Mouse (Mus musculus) stomach, adult 2 months (tissue): ENCODE measurements around the gene Cacng8. TPM values are rescaled to one million over a fixed set of nuclear protein-coding genes. Genes with fewer than 3 reads are reported as not detected.

Source experiments
- polyA plus RNA-seq: library from polyadenylated mRNA; depleted of rRNA; stranded (reverse); fragments of >200 nt; gene quantifications from 2 replicates; pipeline ENCODE4 v1.2.3, GENCODE M21; 2012; rRNA removed

Cacng8 gene
- 0.11 and 0.17 TPM in 2 replicates for polyA plus RNA-seq

GRCm38 (mm10) chr7:3390413-3391080 is at the start of gene Cacng8:
Gene Cacng8 (plus strand): TSS chr7:3390683.

GRCm38 (mm10) chr7:3423895-3424294 is 33.4 kb downstream of the Cacng8 start, which contains the start of gene Cacng6:
Gene Cacng6 (plus strand): TSS chr7:3424195.

Other genes starting within 250 kb of the Cacng8 start
- gene AU018091, start 221.5 kb upstream of the Cacng8 start, polyA plus RNA-seq = 0.02 TPM in 1 of 2 replicates, not detected in the other
- gene Nlrp12, start 140.9 kb upstream of the Cacng8 start, polyA plus RNA-seq = 0.02 TPM in 2 replicates
- gene Myadm, start 101.6 kb upstream of the Cacng8 start, polyA plus RNA-seq = 171 and 218 TPM in 2 replicates
- 1.0 and 1.2 TPM in 2 replicates for gene Prkcg, start 101.5 kb upstream of the Cacng8 start, polyA plus RNA-seq
- 7.7 and 10.2 TPM in 2 replicates for gene Cacng7, start 57.7 kb upstream of the Cacng8 start, polyA plus RNA-seq
- 0.18 and 0.81 TPM in 2 replicates for gene Cacng6, start 33.5 kb downstream of the Cacng8 start, polyA plus RNA-seq
- gene Tarm1, start 111.9 kb downstream of the Cacng8 start, polyA plus RNA-seq = 0.16 TPM in 1 of 2 replicates, not detected in the other
- 0.09 and 0.32 TPM in 2 replicates for gene Oscar, start 225.5 kb downstream of the Cacng8 start, polyA plus RNA-seq
- gene Ndufa3, start 226.7 kb downstream of the Cacng8 start, polyA plus RNA-seq = 219 and 251 TPM in 2 replicates
- 2.4 and 2.6 TPM in 2 replicates for gene Tfpt, start 239.2 kb downstream of the Cacng8 start, polyA plus RNA-seq
- gene Prpf31, start 239.3 kb downstream of the Cacng8 start, polyA plus RNA-seq = 9.5 and 9.9 TPM in 2 replicates